ENCODE assay signal across 20 mouse cellular contexts in genomic region chr15:50403883-50404282, GRCm38 (mm10).
"Had no signal": no experiment of that assay in that cellular context is flagged by ENCODE, and none has a peak within 500 bp of the region (broad histone marks: within the 10 kb centered on the region; RNA-seq: fewer than 3 reads in every experiment).

No protein-coding gene starts in this region.

- H3K4me3 ChIP-seq: intestine, embryonic 15.5 days; limb, embryonic 10.5 days; limb, embryonic 13.5 days; liver, embryonic 15.5 days; midbrain, embryonic 12.5 days; midbrain, embryonic 15.5 days; myocyte; neural tube, embryonic 13.5 days; stomach, embryonic 15.5 days had no signal

- H3K27ac ChIP-seq: intestine, embryonic 15.5 days; limb, embryonic 10.5 days; limb, embryonic 13.5 days; liver, embryonic 15.5 days; midbrain, embryonic 12.5 days; midbrain, embryonic 15.5 days; neural tube, embryonic 13.5 days; stomach, embryonic 15.5 days had no signal

- ATAC-seq: intestine, embryonic 15.5 days; midbrain, embryonic 15.5 days had no signal

- DNase-seq: kidney, adult 18-20 months; kidney, adult 9 months; kidney, postnatal 14 days; kidney, postnatal 4 days; liver; lung, adult 2 months; retina, postnatal 1 day; right cerebral cortex, postnatal 25 days; spleen, adult 18-20 months; thymus, adult 18-20 months; thymus, postnatal 36 days had no signal

- H3K4me1 ChIP-seq: intestine, embryonic 15.5 days; limb, embryonic 10.5 days; limb, embryonic 13.5 days; liver, embryonic 15.5 days; midbrain, embryonic 12.5 days; midbrain, embryonic 15.5 days; neural tube, embryonic 13.5 days; stomach, embryonic 15.5 days had no signal
